Mouse (Mus musculus) left cerebral cortex, adult 18-20 months (tissue): ENCODE results near the gene Gstt4. TPM values are rescaled to one million over a fixed set of nuclear protein-coding genes. Genes with fewer than 3 reads are reported as not detected.
"Not testable (repeated sequence)": the region's sequence is repeated elsewhere in the genome, so short reads cannot be mapped to it uniquely, and the experiment has no call there.

Experiments used
- DNase-seq, 2 experiments: peaks; one replicate each; pipeline ENCODE4 v3.0.0; 2021 to 2022; ENCODE audit warnings: low spot score in 2 of 2, mixed read lengths in 1 of 2
- long read RNA-seq, 2 experiments: library from polyadenylated mRNA; stranded (forward); transcript quantifications; one replicate each; pipeline ENCODE4 v2.0.0; 2021
- total RNA-seq, 2 experiments: library from RNA; stranded (reverse); gene quantifications; 2 replicates each; pipeline ENCODE4 v1.2.3; 2021

Gene Gstt4
- total RNA-seq = not detected
- long read RNA-seq, experiment 1 = 0 reads
- long read RNA-seq, experiment 2 = 0 reads

DNA sequence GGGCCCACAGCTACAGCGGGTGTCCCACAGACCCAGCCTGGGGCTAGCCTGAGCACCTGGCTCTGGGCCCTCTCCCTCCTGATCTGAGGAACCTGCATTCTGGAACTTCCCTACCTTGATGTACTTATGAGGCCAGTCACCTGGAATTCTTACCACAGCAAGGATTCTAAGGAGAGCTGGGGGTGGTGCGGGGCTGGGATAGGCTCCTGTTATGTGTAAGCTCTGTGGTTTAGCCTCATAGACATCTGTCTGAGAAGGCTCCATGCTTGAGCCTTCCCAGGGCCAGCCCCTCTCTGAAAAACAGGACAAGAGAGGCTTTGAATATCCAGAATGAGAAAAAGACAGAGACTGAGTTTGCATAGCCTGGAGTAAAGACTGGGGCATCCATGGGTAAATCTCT is at the start of gene Gstt4:
Gene Gstt4 (minus strand): TSS at position 101 of the 400 bp plus-strand sequence.
- no peak for DNase-seq

DNA sequence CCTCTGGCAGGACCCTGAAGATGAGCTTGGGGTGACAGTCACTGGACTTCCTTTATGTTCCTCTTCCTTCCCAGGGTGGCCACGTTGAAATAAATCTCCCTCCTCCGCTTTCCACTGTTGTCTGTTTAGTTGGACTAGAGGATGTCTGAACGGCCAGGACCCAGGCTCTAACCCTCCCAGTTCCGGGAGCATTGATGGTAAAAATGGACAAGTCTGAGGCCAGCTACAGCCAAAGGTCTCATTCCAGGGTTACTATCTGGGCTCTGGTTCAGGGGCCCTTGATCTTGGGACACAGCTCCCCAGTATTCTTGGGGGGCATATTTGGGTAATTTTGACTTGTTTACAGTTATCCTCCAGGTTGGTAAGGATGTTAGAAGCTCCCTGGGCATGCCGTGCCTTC is 39.2 kb upstream of the Gstt4 start:
- DNase-seq = no peak

DNA sequence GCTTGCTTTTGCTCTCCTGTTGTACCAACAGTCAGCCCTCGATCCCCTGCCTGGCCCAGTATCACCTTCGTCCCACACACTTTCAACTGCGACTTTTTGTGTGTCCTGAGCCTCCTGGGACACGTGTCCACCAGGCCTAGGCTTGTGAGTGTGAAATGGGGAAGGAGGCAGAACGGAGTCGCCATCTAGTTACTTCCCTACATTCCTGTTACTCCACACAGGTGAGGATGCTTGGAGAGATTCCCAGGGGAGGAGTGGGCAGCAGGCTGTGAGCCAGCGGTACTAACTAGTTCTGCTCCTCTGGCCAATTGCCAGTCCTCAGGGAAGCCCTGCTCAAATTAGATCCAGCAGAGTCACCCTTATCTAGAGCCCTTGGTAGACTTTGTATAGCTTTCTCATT is 38.4 kb upstream of the Gstt4 start:
- DNase-seq = no peak

DNA sequence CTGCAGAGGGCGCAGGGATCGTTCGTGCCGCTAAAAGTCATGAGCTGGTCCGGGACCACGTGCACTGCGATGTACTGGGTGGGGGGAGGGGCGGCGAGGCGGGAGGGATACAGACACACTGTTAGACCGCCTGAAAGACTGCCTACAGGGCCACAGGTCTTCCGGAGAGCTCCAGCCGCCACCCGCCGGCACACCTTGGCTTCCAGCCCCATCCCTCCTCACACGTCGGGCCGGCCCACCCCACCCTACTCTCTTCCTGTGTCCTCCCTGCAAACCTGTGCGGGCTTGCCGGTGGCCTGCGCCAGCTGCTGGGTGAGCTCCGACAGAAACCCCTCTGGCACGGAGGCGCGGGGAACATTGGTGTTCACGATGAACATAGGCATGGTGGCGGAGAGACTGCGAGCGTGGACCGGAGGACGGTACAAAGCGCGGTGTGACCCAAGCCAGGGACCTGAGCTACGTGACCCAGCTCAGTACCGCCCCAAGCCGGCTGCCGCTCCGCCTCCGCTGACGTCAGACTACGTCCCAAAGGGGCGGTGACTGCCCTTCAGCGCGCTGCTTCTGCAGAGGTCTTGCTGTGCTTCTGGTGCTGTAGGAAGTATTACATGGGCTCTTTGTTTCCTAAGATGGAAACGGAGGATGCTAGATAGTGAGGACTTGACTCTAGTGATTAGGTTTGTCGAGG is 37.6 kb upstream of the Gstt4 start, which contains the start of gene Mif:
Gene Mif (minus strand): TSS at position 455 of the 685 bp plus-strand sequence.
- DNase-seq = peak; percentile 80 to 88

DNA sequence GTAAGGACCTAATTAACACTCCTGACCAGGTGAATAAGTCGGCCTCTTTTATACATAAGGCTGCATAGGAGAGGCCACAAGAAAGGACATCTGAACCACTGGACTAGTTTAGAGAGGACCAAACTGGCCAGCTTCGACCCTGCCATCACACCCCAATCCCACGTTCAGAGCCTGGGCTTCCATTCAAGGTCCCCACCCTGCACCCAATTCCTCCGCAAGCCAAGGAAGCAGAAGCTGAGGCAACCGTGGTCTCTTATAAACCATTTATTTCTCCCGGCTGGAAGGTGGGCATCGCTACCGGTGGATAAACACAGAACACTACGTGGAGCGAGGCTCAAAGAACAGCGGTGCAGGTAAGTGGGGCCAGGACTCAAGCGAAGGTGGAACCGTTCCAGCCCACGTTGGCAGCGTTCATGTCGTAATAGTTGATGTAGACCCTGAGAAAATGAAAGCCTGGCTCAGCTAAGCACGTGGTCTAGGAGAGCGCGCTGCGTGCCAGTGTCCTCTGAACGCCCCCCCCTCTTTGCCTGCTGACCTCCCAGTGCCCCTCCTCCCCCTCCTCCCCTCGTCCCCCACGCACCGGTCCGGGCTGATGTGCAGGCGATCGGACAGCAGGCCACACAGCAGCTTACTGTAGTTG is 36.9 kb upstream of the Gstt4 start:
- DNase-seq = no peak

DNA sequence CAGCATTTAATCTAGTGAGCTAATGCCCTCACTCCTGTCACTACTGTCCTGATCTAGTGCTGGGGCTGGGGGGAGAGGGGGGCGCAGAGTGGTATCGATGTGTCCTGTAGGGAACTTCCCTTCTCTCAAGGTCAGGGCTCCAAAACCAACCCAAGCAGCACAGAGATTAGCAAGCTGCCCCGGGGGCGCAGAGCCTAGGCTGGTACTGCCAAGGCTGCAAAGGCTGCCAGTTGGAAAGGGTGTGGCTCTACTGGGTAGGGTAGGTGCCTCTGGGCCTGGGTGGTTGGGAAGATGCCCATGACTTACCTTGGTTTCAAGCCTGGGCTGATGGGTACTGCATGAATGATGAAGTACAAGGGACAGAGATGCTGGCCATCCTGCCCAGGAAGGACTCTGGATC is 35.3 kb upstream of the Gstt4 start:
- no peak for DNase-seq

DNA sequence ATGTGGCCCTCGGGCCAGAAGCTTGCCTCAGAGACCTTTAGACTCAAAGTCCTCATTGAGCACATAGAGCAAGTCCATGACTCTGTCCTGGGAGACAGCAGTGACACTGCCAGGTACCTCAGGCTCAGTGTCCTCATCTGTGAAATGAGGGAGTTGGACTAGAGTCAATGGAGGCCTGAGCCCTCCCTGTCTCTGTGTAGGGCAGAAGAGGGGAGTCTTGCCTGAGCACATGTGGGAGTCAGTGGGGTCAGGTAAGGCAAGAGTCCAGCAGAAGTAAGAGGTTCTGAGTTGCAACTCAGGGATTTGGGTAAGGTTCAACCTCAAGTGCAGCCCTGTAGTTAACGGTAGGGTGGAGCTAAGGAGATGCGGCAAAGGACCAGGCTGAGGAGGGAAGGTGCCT is 34.6 kb upstream of the Gstt4 start:
- no peak for DNase-seq

DNA sequence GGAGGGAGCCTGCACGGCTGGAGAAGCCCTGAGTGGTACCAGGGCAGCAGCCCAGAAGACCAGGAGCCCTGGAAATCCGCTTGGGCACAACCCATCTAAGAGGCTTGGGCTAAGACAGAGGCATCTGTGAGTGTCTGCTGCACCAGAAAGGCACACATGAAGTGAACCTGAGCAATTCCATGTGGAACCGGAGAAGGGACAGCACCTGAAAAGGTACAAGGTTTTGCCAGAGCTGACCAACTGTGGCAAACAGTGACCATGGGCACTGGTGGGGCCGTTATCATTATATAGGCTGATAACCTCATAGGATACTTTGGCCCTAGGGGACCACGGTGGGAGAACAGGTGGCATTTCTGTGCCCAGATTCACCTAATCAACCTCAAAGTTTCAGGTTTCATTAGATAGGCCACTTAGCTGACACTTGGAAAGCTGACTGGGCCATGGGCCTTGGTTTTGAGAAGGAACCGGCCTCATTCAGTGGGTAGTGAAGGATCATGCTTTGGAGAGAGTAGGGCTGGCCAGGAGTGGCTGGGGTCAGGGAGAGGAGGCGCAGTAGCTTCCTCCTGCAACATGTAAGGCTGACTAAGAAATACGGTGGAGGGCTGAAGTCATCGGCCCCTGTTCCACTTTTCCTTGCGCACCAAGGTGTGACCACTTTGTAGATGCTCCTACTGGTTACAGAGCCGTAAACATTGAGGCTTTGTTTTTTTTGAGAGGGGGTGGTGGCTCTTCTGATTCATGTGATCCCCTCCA is 34.0 kb upstream of the Gstt4 start:
- DNase-seq = no peak

DNA sequence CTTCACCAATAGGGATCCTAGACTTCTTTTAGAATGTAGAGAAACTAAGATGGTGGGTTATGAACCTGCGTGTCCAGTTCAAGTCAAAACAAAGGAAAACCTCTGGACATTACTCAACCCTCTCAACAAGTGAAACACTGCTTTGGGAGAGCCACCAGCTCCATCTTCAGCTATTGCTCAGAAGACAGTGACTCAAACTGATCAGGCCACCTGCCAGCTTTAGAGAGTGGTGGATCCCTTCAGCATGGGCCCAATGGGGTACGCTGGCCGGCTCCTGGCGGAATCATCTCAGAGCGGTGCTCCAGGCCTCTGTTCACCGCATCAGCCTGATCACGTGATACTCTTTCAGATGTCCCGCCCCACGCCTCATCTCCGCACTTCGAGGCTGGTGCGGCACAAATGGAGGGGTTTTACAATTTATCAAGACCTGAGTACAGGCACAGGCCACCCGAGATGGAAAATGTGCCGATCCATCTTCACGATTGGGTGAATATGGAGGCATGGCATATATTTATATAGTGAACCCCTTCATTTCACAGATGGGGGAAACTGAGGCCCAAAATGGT is 33.2 kb upstream of the Gstt4 start:
- DNase-seq = no peak

DNA sequence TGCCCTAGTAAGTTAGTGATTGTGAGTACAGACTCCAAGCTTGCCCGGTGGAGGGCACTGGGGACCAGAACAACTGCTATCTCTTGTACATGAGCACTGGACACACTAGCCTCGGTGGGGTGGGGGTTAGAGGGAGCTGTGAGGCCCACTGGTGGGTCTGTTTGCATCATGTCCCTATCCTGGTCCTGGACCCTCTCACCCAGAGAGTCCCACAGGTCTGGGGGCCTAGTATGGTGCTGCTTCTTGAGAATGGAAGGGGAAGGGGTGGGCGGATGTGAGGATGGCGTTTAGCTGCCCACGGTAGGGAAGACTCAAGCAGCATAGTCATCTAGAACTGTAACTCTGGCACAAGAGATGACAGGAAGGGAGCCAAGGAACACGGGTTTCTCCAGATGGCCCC is 32.4 kb upstream of the Gstt4 start:
- no peak for DNase-seq

DNA sequence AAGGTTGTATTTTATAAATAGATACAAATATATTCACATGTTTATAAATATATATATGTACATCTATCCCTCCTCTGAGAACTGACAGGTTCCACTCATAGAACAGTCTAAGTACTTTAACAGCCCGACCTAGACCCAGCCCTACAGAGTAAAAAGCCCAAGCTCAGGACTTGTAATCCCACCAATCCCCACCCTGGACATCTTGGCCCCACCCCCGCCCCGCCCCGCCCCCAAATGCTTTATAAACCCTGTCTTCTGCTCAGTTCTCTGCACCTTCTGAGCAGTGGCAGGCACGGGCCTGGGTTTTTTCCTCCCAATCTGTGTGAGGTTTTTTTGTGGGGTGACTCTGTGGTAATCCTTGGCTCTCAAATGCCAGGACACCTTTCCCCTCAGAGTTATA is 31.8 kb upstream of the Gstt4 start:
- DNase-seq = no peak

DNA sequence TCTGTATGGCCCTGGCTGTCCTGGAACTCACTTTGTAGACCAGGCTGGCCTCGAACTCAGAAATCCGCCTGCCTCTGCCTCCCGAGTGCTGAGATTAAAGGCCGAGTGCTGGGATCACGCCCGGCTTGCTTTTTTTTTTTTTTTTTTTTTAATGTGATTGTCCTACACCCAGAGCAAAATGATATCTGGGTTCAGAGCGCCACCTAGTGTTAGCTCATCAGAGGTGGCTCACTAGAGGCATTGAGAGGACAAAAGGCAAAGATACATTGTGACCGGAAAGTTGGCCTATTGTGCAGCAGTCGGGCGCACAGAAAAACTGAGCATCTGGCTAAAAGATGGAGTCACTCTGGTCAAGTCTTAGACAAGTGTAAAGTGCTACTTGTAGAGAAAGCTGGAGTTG is 31.1 kb upstream of the Gstt4 start:
- DNase-seq = peak; percentile 85 to 93

DNA sequence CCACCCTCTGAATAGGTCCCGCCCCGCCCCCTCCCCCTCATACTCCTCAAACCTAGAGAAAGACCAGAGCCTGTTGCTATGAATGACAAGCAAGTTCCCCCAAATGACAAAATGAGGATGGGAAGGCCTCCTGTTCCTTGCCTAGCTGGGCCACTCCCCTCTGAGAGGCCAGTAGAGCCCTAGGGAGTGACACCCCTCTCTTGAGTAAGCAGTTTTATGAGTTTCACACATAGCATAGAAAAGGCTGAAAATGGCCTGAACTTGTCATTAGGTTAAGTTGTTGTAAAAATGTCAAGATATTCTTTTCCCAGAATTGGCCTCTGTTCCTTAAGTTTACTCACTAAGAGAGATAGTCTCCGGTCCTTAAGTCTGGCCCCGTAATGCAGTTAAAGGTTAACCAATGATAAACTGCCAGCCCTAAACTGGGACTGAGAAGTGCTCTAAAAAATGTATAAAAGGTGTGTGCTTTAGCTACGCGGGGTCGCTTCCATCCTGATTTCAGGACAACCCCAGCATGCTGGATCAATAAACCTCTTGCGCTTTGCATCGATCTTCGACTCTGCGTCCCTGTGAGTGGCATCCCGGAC is 30.3 kb upstream of the Gstt4 start:
- DNase-seq = no peak

DNA sequence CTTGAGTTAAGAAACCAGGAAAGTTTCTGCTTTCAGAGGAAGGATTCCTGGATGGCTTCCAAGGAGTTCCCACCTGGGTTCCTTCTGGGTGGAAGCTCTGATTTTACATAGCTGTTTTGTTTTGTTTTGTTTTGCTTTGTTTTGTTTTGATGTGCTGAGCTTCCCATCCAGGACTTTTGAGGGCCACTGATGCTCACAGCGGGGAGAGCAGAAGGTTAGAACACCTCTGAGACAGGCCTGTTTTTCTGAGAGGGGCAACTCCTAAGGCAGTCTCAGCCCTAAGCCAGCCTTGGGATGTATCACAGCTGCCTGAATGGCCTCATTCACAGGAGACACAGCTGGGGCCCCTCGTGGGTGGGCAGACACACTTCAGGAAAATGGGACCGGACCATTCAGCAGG is 29.3 kb upstream of the Gstt4 start:
- no peak for DNase-seq

DNA sequence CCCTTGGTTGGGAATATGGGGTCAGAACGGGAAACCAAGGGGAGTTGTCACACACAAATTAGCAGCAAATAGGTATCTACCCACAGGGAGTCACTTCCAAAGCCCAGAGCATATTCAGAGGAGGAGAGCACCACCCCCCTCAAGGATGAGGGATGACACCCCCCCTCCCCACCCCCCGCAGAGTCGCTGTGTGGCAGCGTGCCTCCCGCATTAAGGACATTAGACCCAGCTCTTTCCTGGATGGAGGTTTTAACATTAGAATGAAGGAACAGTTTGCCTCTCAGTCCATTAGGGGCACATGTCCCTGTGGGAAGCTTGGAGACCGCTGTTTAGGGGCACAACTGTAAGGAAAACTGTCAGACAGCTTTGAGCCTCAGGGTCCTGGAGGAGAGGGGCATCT is 28.7 kb upstream of the Gstt4 start:
- DNase-seq = no peak

DNA sequence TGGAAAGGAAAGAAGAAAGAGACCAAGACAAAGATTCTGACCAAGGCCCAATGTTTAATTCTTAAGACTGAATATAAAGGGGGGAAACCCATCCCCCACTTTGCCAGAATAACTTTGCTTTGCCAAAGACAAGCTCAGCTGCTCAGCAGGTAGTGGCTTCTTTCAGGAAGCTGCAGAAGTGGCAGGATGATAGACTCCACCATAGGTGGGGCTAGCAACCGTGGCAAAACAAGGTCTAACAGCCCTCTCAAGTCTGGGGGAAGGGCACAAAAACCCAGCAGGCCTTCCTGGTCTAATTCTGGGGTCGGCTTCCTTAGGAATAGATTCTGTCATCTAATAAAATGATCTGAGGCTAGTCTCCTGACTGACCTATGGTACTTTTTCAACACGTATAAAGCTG is 26.0 kb upstream of the Gstt4 start:
- no peak for DNase-seq

DNA sequence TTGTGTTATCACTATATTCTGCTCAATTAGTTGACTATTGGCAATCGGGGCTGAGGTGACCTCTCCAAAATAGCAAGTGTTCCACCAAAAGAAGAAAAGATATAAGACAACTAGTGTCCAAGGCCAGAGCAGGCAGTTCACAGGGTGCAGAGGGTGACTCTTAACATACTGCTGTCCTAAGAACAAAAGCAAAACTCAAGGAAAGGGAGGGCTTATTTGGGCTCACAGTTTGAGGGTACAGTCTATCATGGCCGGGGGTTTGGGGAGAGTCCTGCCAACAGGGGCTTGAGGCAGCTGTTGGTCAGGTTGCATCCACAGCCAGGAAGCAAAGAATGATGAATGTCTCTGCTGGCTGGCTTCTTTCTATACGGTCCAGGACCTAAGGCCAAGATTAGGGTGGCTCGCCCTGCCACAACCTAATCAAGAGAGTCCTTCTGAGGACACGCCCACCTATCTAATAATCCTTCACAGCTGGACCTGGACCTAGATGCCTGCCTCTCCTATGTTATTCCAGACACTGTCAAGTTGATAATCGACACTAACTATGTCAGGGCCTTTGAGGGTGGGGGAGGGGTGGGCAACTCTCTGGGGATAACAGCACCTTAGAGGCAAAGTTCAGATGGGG is 23.1 kb upstream of the Gstt4 start:
- DNase-seq = no peak

DNA sequence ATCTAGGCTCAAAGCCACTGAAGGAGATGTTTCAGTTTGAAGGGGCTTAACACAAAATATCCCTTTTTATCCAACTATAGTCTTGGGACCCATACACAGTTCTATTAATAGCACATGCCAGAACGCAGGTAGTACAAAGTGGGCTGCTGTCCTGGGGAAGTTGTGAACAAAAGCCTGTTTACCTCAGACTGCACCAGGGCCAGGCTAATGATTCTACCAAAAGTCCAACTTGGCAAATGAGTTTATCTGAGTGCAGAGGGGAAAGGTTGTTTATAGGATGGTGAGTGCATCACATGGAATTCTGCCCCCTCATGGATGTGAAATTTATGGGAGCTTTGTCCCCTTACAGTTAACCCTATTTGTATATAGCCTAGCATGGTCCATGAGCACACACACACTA is 22.5 kb upstream of the Gstt4 start:
- no peak for DNase-seq

DNA sequence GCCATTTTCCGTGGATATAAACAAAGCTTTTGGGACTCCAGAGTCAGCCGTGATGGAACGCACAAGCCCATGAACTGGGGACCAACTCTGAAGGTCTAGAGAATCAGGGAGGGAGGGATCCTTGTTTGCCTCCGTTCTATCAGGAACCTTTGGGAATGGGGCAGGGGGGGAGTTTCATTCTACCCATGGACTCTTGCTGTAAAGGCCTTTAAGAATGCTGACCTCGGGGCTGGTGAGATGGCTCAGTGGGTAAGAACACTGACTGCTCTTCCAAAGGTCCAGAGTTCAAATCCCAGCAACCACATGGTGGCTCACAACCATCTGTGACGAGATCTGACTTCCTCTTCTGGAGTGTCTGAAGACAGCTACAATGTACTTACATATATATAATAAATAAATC is 21.6 kb upstream of the Gstt4 start:
- DNase-seq = not testable (repeated sequence)

DNA sequence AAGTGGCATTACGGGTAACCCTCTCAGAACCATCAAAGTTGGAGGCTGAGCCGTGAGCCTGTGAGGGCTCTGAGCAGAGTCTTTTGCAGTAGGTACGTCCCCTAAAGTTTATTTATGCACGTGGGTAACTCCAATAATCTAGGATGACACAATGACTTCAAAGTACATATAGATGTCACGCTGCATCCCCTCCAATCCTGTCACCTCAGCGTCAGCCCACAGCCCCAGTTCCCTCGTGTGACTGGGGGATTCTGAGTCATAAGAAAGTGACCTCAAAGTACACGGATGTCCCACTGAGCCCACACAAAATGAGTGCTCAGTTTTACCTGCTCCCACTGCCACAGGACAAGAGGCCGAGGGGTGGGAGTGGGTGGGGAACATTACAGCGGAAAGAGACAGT is 16.7 kb upstream of the Gstt4 start:
- no peak for DNase-seq

DNA sequence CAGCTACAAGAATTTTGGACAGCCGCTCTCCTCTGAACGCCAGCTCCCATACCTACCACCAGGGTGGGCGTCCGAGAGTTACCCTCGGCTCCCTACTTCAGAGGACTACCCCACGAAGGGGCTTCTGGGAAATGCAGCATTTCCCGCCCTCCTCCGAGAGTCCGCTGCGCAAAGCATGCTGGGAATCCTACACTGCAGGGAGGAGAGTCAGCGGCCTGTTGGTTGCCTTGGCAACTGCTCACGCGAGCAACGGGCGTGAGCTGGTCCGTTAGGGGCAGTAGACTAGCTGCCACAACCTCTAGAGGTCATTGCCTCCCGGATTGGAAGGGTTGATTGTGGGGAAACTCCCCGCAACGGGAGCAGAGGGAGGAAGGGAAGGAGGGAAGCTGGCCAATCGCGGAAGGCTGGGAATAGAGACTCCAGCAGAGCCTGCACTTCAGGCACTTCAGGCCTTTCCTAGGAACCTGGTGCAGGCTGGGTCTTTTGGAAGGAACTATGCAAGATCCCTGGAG is 15.0 kb upstream of the Gstt4 start, which contains the start of gene Gstt2:
Gene Gstt2 (minus strand): TSS at position 177 of the 512 bp plus-strand sequence.
- peak; percentile 92 to 94 for DNase-seq
